Mouse (Mus musculus) cortical plate, adult 2 months (tissue): ENCODE measurements at regions not wholly inside any gene's neighbourhood (a gene's known extent, or its start where the extent isn't known, plus 50 kb on each side); places are given as distances from the start of the nearest gene placed in this dataset.

ENCODE experiments used
- CTCF ChIP-seq: fragments of 200-500 bp; IDR thresholded peaks from 2 replicates; pipeline ENCODE4 v1.5.1; 2011; ENCODE audit warnings: mild to moderate bottlenecking, control low read depth, low read length; ENCODE audit not compliant: insufficient read depth; ENCODE audit errors: extremely low read depth
- POLR2A ChIP-seq: fragments of 200-500 bp; IDR thresholded peaks from 2 replicates; pipeline ENCODE4 v1.6.1; 2011; ENCODE audit warnings: mild to moderate bottlenecking, low read length, control low read depth; ENCODE audit not compliant: insufficient read depth; ENCODE audit errors: extremely low read depth

- TF ChIP-seq CTCF (no peak), POLR2A (no peak)
These were observed 173.1 kb downstream of the Trib2 start for GRCm38 (mm10) chr12:15643669-15644068.
